Mouse (Mus musculus) liver, postnatal 0 days (tissue): ENCODE results near the gene Adamts17.

ENCODE experiments used
- CTCF ChIP-seq: sonication (generic); IDR thresholded peaks from 2 replicates; pipeline ENCODE4 v1.5.1; 2016; ENCODE audit warnings: antibody characterized with exemption, low read depth
- EP300 ChIP-seq: IDR thresholded peaks from 2 replicates; pipeline ENCODE4 v1.6.1; 2016; ENCODE audit warnings: antibody characterized with exemption, low read depth, mild to moderate bottlenecking

DNA sequence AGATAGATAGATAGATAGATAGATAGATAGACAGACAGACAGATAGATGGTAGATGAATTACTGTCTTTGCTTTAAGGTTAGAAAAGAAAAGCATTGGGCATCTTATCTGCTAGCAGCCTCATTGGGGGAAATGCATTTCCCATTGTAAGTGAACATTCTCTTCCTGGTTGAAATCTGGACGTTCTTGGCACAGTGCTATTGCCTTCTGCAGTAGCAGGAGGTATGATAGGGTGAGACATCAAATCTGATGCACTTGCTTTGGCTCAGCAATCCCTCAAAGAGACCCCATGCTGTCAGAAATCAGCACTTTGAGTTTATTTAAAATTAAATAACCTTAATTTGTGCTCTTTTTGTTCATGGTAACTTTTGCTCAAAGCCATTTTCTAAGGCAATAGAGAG is 164.1 kb downstream of the Adamts17 start:
- TF ChIP-seq CTCF (no peak), EP300 (no peak)
